Mouse (Mus musculus): ENCODE results near the gene E030025P04Rik. TPM values are rescaled to one million over a fixed set of nuclear protein-coding genes. Genes with fewer than 3 reads are reported as not detected.

The E030025P04Rik gene
- not detected in 2 replicates for polyA plus RNA-seq (2012)

DNA sequence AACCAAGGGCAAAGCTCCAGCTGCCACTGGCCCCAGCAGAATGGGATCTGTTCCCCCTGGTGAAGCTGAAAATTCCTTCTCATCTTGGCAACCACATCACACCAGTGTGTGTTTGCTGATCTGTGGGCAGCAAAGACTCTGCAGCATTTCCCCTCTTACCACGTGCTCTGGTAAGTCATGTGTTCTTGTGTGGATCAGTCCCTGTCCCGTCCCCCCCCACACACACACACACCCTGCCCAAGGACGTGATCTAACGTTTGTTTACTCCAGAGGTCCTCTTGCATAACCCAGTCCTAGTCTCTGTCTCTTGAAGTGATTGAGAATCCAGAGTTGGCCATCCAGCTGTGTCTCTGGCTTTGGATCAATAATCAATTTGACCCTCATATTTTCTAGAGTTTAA lies at the start of gene E030025P04Rik:
Gene E030025P04Rik, minus strand, starts transcription at position 134 of the 400 bp plus-strand sequence.
- no peak for TF ChIP-seq GATA1 (IDR thresholded peaks at IDR 0.05; ENCODE audit: low read length)

DNA sequence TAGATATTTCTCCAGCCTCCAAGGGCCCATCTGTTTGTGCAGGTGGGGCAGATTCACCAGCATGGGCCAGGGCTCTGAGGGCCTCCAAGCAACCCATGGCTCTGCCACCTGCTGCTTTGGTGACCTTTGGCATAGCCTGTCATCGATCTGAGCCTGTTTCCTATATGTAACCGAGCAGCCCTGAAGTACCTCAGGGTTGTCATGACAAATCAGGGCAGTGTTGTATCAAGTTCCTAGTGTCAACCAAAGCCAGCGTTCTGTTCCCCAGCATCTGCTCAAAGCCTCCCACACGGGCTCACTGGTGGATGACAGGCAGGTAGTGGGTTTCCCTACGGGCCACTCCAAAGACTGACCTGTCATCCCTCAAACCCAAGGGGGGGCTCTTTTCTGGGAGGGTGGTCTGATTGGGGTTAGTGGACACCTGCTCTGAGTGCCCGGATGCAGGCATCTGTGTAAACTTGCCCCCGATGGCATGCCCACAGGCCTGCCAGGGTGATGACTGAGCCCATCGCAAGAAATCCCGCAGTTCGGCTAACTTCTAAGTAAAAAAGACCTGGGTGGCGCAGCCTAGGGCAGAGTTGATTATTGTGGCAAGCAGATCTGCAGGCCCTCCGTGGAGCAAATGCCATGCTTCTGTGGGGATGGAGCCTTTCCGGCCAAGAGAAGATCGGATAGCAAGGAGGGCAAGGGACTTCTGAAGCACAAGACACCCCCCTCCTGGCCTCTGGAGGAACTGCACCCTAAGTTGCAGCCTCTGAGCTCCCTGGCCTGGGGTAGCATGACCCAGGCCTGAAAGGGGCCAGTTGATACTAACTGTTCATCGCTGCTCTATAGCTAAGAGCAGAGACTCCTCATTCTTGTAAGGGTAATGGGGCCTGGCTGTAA lies 48.7 kb upstream of the E030025P04Rik start:
- TF ChIP-seq GATA1 (IDR thresholded peaks at IDR 0.05; ENCODE audit: low read length) = no peak

- TF ChIP-seq GATA1 (IDR thresholded peaks at IDR 0.05; ENCODE audit: low read length) = no peak
Measured at GRCm38 (mm10) chr11:109188235-109188634, 44.1 kb upstream of the E030025P04Rik start.

- TF ChIP-seq GATA1 (IDR thresholded peaks at IDR 0.05; ENCODE audit: low read length) = no peak
Measured at GRCm38 (mm10) chr11:109187631-109188184, 43.5 kb upstream of the E030025P04Rik start.

- TF ChIP-seq GATA1 (IDR thresholded peaks at IDR 0.05; ENCODE audit: low read length) = no peak
Measured at GRCm38 (mm10) chr11:109181118-109181517, 36.9 kb upstream of the E030025P04Rik start.

GRCm38 (mm10) chr11:109180290-109180689 lies 36.1 kb upstream of the E030025P04Rik start:
- TF ChIP-seq GATA1 (IDR thresholded peaks at IDR 0.05; ENCODE audit: low read length) = no peak

GRCm38 (mm10) chr11:109178788-109179518 lies 34.8 kb upstream of the E030025P04Rik start:
- TF ChIP-seq GATA1 (IDR thresholded peaks at IDR 0.05; ENCODE audit: low read length) = no peak

- TF ChIP-seq GATA1 (IDR thresholded peaks at IDR 0.05; ENCODE audit: low read length) = no peak
Measured at GRCm38 (mm10) chr11:109175376-109175969, 31.3 kb upstream of the E030025P04Rik start.

- TF ChIP-seq GATA1 (IDR thresholded peaks at IDR 0.05; ENCODE audit: low read length) = no peak
Measured at GRCm38 (mm10) chr11:109172224-109172623, 28.1 kb upstream of the E030025P04Rik start.

- TF ChIP-seq GATA1 (IDR thresholded peaks at IDR 0.05; ENCODE audit: low read length) = no peak
Measured at GRCm38 (mm10) chr11:109170771-109171170, 26.6 kb upstream of the E030025P04Rik start.

GRCm38 (mm10) chr11:109157694-109158093 lies 13.5 kb upstream of the E030025P04Rik start:
- TF ChIP-seq GATA1 (IDR thresholded peaks at IDR 0.05; ENCODE audit: low read length) = no peak

GRCm38 (mm10) chr11:109144890-109145341 lies 747 bp upstream of the E030025P04Rik start:
- no peak for TF ChIP-seq GATA1 (IDR thresholded peaks at IDR 0.05; ENCODE audit: low read length)

- no peak for TF ChIP-seq GATA1 (IDR thresholded peaks at IDR 0.05; ENCODE audit: low read length)
Measured at GRCm38 (mm10) chr11:109126482-109126881, 17.7 kb downstream of the E030025P04Rik start.

- no peak for TF ChIP-seq GATA1 (IDR thresholded peaks at IDR 0.05; ENCODE audit: low read length)
Measured at GRCm38 (mm10) chr11:109125451-109125850, 18.7 kb downstream of the E030025P04Rik start.

- TF ChIP-seq GATA1 (IDR thresholded peaks at IDR 0.05; ENCODE audit: low read length) = no peak
Measured at GRCm38 (mm10) chr11:109124284-109124683, 19.9 kb downstream of the E030025P04Rik start.

Measured in G1E-ER4 (cell line).